Mouse (Mus musculus) inflammation-experienced regulatory T-cells, adult 6 months (primary cell): Measurements from ENCODE around the gene Zcchc14. TPM values are rescaled to one million over a fixed set of nuclear protein-coding genes. Genes with fewer than 3 reads are reported as not detected.

Experiments used
- polyA plus RNA-seq, 3 experiments: library from polyadenylated mRNA; unstranded; fragments of 100-300 nt; shearing (Covaris generic); gene quantifications; one replicate each; pipeline ENCODE4 v1.2.1; 2017

The Zcchc14 gene
- polyA plus RNA-seq, 3 experiments from 2014 or later, result 0.09 to 1.0 (median 0.22) TPM

Other genes with a start within 250 kb of the Zcchc14 start
- not detected for gene 1700018B08Rik, start 108.6 kb downstream of the Zcchc14 start, polyA plus RNA-seq
- 1 to 10 TPM; 2.1 to 2.2 (median 2.2) TPM for gene Fbxo31, start 74.1 kb downstream of the Zcchc14 start, polyA plus RNA-seq
- gene Map1lc3b, start 62.5 kb downstream of the Zcchc14 start, polyA plus RNA-seq, result 100 to 1,000 TPM; 453 to 467 (median 467) TPM
- not detected for gene Jph3, start 76.7 kb upstream of the Zcchc14 start, polyA plus RNA-seq
- gene Klhdc4, start 176.7 kb upstream of the Zcchc14 start, polyA plus RNA-seq, result 10 to 100 TPM; 22.0 to 30.4 (median 28.2) TPM